Mouse (Mus musculus) brain, embryonic 14.5 days (tissue): ENCODE results near the gene Pkib.

ENCODE experiments used
- CTCF ChIP-seq: fragments of 200-500 bp; IDR thresholded peaks from 2 replicates; pipeline ENCODE4 v1.5.1; 2012; ENCODE audit warnings: inconsistent platforms, mild to moderate bottlenecking, moderate library complexity, borderline replicate concordance; ENCODE audit not compliant: insufficient read depth, insufficient read length; ENCODE audit errors: extremely low read depth
- POLR2A ChIP-seq: fragments of 200-500 bp; IDR thresholded peaks from 2 replicates; pipeline ENCODE4 v1.6.1; 2012; ENCODE audit warnings: mild to moderate bottlenecking, inconsistent platforms, borderline replicate concordance; ENCODE audit not compliant: poor library complexity, insufficient read depth, insufficient read length, severe bottlenecking; ENCODE audit errors: extremely low read depth

- no peak for TF ChIP-seq POLR2A
- TF ChIP-seq CTCF, result no peak
Measured at GRCm38 (mm10) chr10:57660505-57660904, 28.7 kb downstream of the Pkib start.
